Mouse (Mus musculus): ENCODE measurements around the gene Commd1. TPM values are rescaled to one million over a fixed set of nuclear protein-coding genes. Genes with fewer than 3 reads are reported as not detected.

The Commd1 gene
- polyA plus RNA-seq, 1 experiment from 2014 or later, result 243 TPM

- Histone ChIP-seq H3K4me3 (replicated peaks) (no peak overlapping the region), H3K4me2 (no peak overlapping the region), H3K27ac (replicated peaks) (no peak overlapping the region), H3K36me3 (no peaks in the 10 kb centered on the region), H3K27me3 (replicated peaks) (no peaks in the 10 kb centered on the region), H3K9me3 (replicated peaks) (no peaks in the 10 kb centered on the region), H3K9ac (replicated peaks) (no peak overlapping the region), H3K4me1 (peaks cover 12% of the 10 kb centered on the region)
- 48% methylated on average over 2 of the region's 2 CpGs for WGBS
- no peak for ATAC-seq (ENCODE audit: low FRiP score)
Measured at GRCm38 (mm10) chr11:22987357-22987756, 5.2 kb upstream of the Commd1 start.

- no peak for ATAC-seq (ENCODE audit: low FRiP score)
- no peak overlapping the region for H3K4me3 ChIP-seq (replicated peaks)
- H3K4me2 ChIP-seq, result no peak overlapping the region
- no peaks in the 10 kb centered on the region for H3K27me3 ChIP-seq (replicated peaks)
- no peaks in the 10 kb centered on the region for H3K9me3 ChIP-seq (replicated peaks)
- WGBS, result 87% methylated on average over 3 of the region's 3 CpGs
- H3K4me1 ChIP-seq, result peaks cover 12% of the 10 kb centered on the region
- H3K27ac ChIP-seq (replicated peaks), result no peak overlapping the region
- H3K36me3 ChIP-seq, result no peaks in the 10 kb centered on the region
- H3K9ac ChIP-seq (replicated peaks), result no peak overlapping the region
Measured at GRCm38 (mm10) chr11:22985510-22985909, 3.3 kb upstream of the Commd1 start.

GRCm38 (mm10) chr11:22982846-22983245 is 664 bp upstream of the Commd1 start:
- Histone ChIP-seq H3K9me3 (replicated peaks) (no peaks in the 10 kb centered on the region), H3K9ac (replicated peaks) (no peak overlapping the region), H3K36me3 (peaks cover 6% of the 10 kb centered on the region; the same call in 1 of the 2 replicates), H3K4me2 (peak overlapping the region; percentile 71), H3K27me3 (replicated peaks) (no peaks in the 10 kb centered on the region), H3K27ac (replicated peaks) (no peak overlapping the region), H3K4me1 (peaks cover 26% of the 10 kb centered on the region), H3K4me3 (replicated peaks) (no peak overlapping the region)
- ATAC-seq (ENCODE audit: low FRiP score), result no peak
- 76% methylated on average over 6 of the region's 6 CpGs for WGBS

- Histone ChIP-seq H3K9me3 (replicated peaks) (no peaks in the 10 kb centered on the region), H3K4me3 (replicated peaks) (peak overlapping the region; percentile 59), H3K4me2 (peak overlapping the region; percentile 71), H3K27ac (replicated peaks) (peak overlapping the region; percentile 92), H3K36me3 (peaks cover 12% of the 10 kb centered on the region), H3K27me3 (replicated peaks) (no peaks in the 10 kb centered on the region), H3K4me1 (peaks cover 39% of the 10 kb centered on the region), H3K9ac (replicated peaks) (peak overlapping the region; percentile 60)
- peak; percentile 48 for ATAC-seq (ENCODE audit: low FRiP score)
- WGBS, result 3% methylated on average over 12 of the region's 12 CpGs
Measured at GRCm38 (mm10) chr11:22981543-22981950, 635 bp downstream of the Commd1 start.

- peak overlapping the region; percentile 60 for H3K9ac ChIP-seq (replicated peaks)
- no peak overlapping the region for H3K27ac ChIP-seq (replicated peaks)
- no peak for ATAC-seq (ENCODE audit: low FRiP score)
- peak overlapping the region; percentile 59 for H3K4me3 ChIP-seq (replicated peaks)
- H3K27me3 ChIP-seq (replicated peaks), result no peaks in the 10 kb centered on the region
- peak overlapping the region; percentile 71 for H3K4me2 ChIP-seq
- peaks cover 17% of the 10 kb centered on the region for H3K36me3 ChIP-seq
- 42% methylated on average over 4 of the region's 4 CpGs for WGBS
- H3K4me1 ChIP-seq, result peaks cover 44% of the 10 kb centered on the region
- no peaks in the 10 kb centered on the region for H3K9me3 ChIP-seq (replicated peaks)
Measured at GRCm38 (mm10) chr11:22981041-22981440, 1.1 kb downstream of the Commd1 start.

GRCm38 (mm10) chr11:22979221-22979620 is 3.0 kb downstream of the Commd1 start:
- Histone ChIP-seq H3K4me1 (peaks cover 53% of the 10 kb centered on the region), H3K9ac (replicated peaks) (no peak overlapping the region), H3K27ac (replicated peaks) (no peak overlapping the region), H3K4me3 (replicated peaks) (no peak overlapping the region), H3K27me3 (replicated peaks) (no peaks in the 10 kb centered on the region), H3K36me3 (peaks cover 19% of the 10 kb centered on the region), H3K4me2 (no peak overlapping the region), H3K9me3 (replicated peaks) (no peaks in the 10 kb centered on the region)
- 87% methylated on average over 1 of the region's 1 CpGs for WGBS
- ATAC-seq (ENCODE audit: low FRiP score), result no peak

GRCm38 (mm10) chr11:22978711-22979110 is 3.5 kb downstream of the Commd1 start:
- no peak overlapping the region for H3K4me2 ChIP-seq
- no peak for ATAC-seq (ENCODE audit: low FRiP score)
- H3K36me3 ChIP-seq, result peaks cover 24% of the 10 kb centered on the region
- H3K27ac ChIP-seq (replicated peaks), result no peak overlapping the region
- no peaks in the 10 kb centered on the region for H3K9me3 ChIP-seq (replicated peaks)
- peaks cover 58% of the 10 kb centered on the region for H3K4me1 ChIP-seq
- H3K9ac ChIP-seq (replicated peaks), result no peak overlapping the region
- H3K27me3 ChIP-seq (replicated peaks), result no peaks in the 10 kb centered on the region
- 35% methylated on average over 1 of the region's 1 CpGs for WGBS
- H3K4me3 ChIP-seq (replicated peaks), result no peak overlapping the region

- peak overlapping the region; percentile 3; the same call in 1 of the 2 replicates for H3K4me2 ChIP-seq
- no peaks in the 10 kb centered on the region for H3K27me3 ChIP-seq (replicated peaks)
- no peak overlapping the region for H3K27ac ChIP-seq (replicated peaks)
- ATAC-seq (ENCODE audit: low FRiP score), result no peak
- H3K9ac ChIP-seq (replicated peaks), result no peak overlapping the region
- H3K4me3 ChIP-seq (replicated peaks), result no peak overlapping the region
- H3K4me1 ChIP-seq, result peaks cover 61% of the 10 kb centered on the region
- H3K36me3 ChIP-seq, result peaks cover 29% of the 10 kb centered on the region
- H3K9me3 ChIP-seq (replicated peaks), result no peaks in the 10 kb centered on the region
- 94% methylated on average over 3 of the region's 3 CpGs for WGBS
Measured at GRCm38 (mm10) chr11:22978215-22978614, 4.0 kb downstream of the Commd1 start.

- H3K4me3 ChIP-seq (replicated peaks), result peak overlapping the region; percentile 57
- H3K4me2 ChIP-seq, result peak overlapping the region; percentile 63
- H3K27me3 ChIP-seq (replicated peaks), result no peaks in the 10 kb centered on the region
- H3K9ac ChIP-seq (replicated peaks), result peak overlapping the region; percentile 45
- no peak for ATAC-seq (ENCODE audit: low FRiP score)
- peak overlapping the region; percentile 68 for H3K27ac ChIP-seq (replicated peaks)
- H3K4me1 ChIP-seq, result peaks cover 42% of the 10 kb centered on the region
- peaks cover 18% of the 10 kb centered on the region; the same call in 1 of the 2 replicates for H3K9me3 ChIP-seq (replicated peaks)
- H3K36me3 ChIP-seq, result peaks cover 33% of the 10 kb centered on the region
- 49% methylated on average over 14 of the region's 14 CpGs for WGBS
Measured at GRCm38 (mm10) chr11:22973599-22973998, 8.6 kb downstream of the Commd1 start.

GRCm38 (mm10) chr11:22972746-22973526 is 9.2 kb downstream of the Commd1 start:
- H3K9me3 ChIP-seq (replicated peaks), result peaks cover 18% of the 10 kb centered on the region; the same call in 1 of the 2 replicates
- peak; percentile 73 for ATAC-seq (ENCODE audit: low FRiP score)
- H3K4me2 ChIP-seq, result peak overlapping the region; percentile 63
- no peaks in the 10 kb centered on the region for H3K27me3 ChIP-seq (replicated peaks)
- peaks cover 27% of the 10 kb centered on the region for H3K36me3 ChIP-seq
- 52% methylated on average over 43 of the region's 46 CpGs for WGBS
- H3K4me3 ChIP-seq (replicated peaks), result peak overlapping the region; percentile 57
- H3K9ac ChIP-seq (replicated peaks), result peak overlapping the region; percentile 63
- H3K27ac ChIP-seq (replicated peaks), result peak overlapping the region; percentile 80
- H3K4me1 ChIP-seq, result peaks cover 36% of the 10 kb centered on the region

GRCm38 (mm10) chr11:22971835-22972709 is 10.1 kb downstream of the Commd1 start, which contains the start of gene Zrsr1:
Gene Zrsr1, plus strand, starts transcription at chr11:22972005.
- peaks cover 23% of the 10 kb centered on the region for H3K36me3 ChIP-seq
- peaks cover 28% of the 10 kb centered on the region for H3K4me1 ChIP-seq
- peak within 1 kb of the TSS; percentile 57 for H3K4me3 ChIP-seq (replicated peaks)
- H3K9ac ChIP-seq (replicated peaks), result peak within 1 kb of the TSS; percentile 63
- H3K9me3 ChIP-seq (replicated peaks), result peaks cover 18% of the 10 kb centered on the region; the same call in 1 of the 2 replicates
- peak within 1 kb of the TSS; percentile 63 for H3K4me2 ChIP-seq
- peak; percentile 85 for ATAC-seq (ENCODE audit: low FRiP score)
- peak within 1 kb of the TSS; percentile 80 for H3K27ac ChIP-seq (replicated peaks)
- WGBS, result 59% methylated on average over 56 of the region's 56 CpGs
- no peaks in the 10 kb centered on the region for H3K27me3 ChIP-seq (replicated peaks)

Data from neural tube, embryonic 15.5 days (tissue).